Mouse (Mus musculus) CD4-positive, CD25-positive, alpha-beta regulatory T cell (primary cell): Measurements from ENCODE around the gene Coa5. TPM values are rescaled to one million over a fixed set of nuclear protein-coding genes. Genes with fewer than 3 reads are reported as not detected.

Source experiments
- polyA plus RNA-seq: library from polyadenylated mRNA; unstranded; fragments of 100-300 nt; shearing (Covaris generic); gene quantifications from one replicate; pipeline ENCODE4 v1.2.1, GENCODE M21; 2017

Gene Coa5
- polyA plus RNA-seq, result 68.1 TPM

DNA sequence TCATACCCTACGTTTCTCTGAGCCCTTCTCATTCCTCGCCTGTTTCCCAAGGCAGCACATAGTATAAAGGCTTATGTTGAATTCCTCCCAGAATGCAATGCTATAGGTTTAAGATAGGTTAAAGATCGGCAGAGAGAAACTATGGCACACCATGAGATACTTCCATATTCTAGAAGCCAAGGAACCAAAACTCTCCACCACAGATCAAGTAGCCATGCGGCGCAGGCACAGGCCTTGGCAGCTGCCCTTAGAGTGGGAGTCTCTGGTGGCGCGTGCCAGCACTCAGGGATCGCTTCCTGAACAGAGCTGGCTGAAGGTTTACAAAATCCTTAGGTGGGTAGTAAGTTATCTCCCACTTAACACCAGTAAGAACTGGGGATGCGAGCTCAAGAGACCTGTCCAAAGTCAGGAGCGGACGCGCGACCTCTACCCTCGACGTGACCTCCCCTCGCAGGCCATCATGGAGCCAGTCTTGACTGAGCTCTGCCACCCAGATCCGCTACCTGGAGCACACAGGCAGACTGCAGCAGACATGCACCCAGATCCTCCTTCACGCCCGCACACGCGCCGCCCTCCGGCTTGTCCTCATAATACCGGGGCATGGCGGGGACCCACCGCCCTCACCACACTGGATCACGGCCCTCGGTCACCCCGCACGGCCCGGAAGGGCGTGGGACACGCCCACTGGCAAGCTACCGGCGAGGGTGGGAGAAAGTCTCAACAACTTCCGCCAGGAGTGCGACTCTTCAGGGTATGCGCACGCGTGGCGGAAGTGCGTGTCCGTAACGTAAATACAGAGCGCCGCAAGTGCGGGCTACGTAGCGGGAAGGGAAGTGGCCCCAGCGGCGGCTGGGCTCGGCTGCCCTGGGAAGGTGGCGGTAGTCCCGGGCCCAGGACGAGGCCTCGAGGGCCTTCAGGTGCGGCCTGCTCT lies at the start of gene Coa5, which contains the start of gene Unc50:
TSS of gene Coa5 (minus strand) at position 738 of the 931 bp plus-strand sequence.
TSS of gene Unc50 (plus strand) at position 774 of the 931 bp plus-strand sequence.

Other genes starting within 250 kb of the Coa5 start
- not detected for gene Cnga3, start 215.7 kb downstream of the Coa5 start, polyA plus RNA-seq
- gene Inpp4a, start 130.2 kb downstream of the Coa5 start, polyA plus RNA-seq, result 23.7 TPM
- gene Unc50, start within 50 bp of the Coa5 start, polyA plus RNA-seq, result 113 TPM
- gene Mgat4a, start 110.9 kb upstream of the Coa5 start, polyA plus RNA-seq, result 10.5 TPM